Mouse (Mus musculus) heart, embryonic 14.5 days (tissue): ENCODE data around the gene Commd7. TPM values are rescaled to one million over a fixed set of nuclear protein-coding genes. Genes with fewer than 3 reads are reported as not detected.
"Not testable (repeated sequence)": the region's sequence is repeated elsewhere in the genome, so short reads cannot be mapped to it uniquely, and the experiment has no call there.

Experiments used
- ATAC-seq: fragments of 200-750 bp; cut with Nextera tagmentation; 2 replicates; pipeline ENCODE4 v1.8.0; 2017; ENCODE audit warnings: low read depth, moderate TSS enrichment; ENCODE audit not compliant: insufficient number of reproducible peaks, insufficient read depth, low FRiP score
- H3K27ac ChIP-seq, 2 experiments: fragments of 200-500 bp in 1 of 2; fragments of 300-500 bp in 1 of 2; sonication (generic) in 1 of 2; replicated peaks in 1 of 2; 2 replicates each; pipeline ENCODE4 v1.5.1; 2012 to 2014; ENCODE audit warnings: low read depth in 2 of 2, low read length in 2 of 2, control low read depth in 1 of 2, mild to moderate bottlenecking in 1 of 2, mixed read lengths in 1 of 2; ENCODE audit not compliant: control insufficient read depth in 1 of 2, insufficient read depth in 1 of 2
- H3K27me3 ChIP-seq: fragments of 300-500 bp; sonication (generic); 2 replicates; pipeline ENCODE4 v1.6.1; 2014; ENCODE audit warnings: mild to moderate bottlenecking, low read length, control low read depth; ENCODE audit not compliant: control insufficient read depth, insufficient read depth
- H3K36me3 ChIP-seq: fragments of 300-500 bp; sonication (generic); 2 replicates; pipeline ENCODE4 v1.6.1; 2014; ENCODE audit warnings: mild to moderate bottlenecking, control low read depth, low read length, mixed read lengths; ENCODE audit not compliant: control insufficient read depth, insufficient read depth
- H3K4me1 ChIP-seq, 2 experiments: fragments of 200-500 bp in 1 of 2; fragments of 300-500 bp in 1 of 2; sonication (generic) in 1 of 2; 2 replicates each; pipeline ENCODE4 v1.6.1; 2012 to 2014; ENCODE audit warnings: low read length in 2 of 2, control low read depth in 1 of 2, mixed read lengths in 1 of 2; ENCODE audit not compliant: control insufficient read depth in 2 of 2, insufficient read depth in 2 of 2
- H3K4me2 ChIP-seq: fragments of 300-500 bp; sonication (generic); 2 replicates; pipeline ENCODE4 v1.6.1; 2014; ENCODE audit warnings: mild to moderate bottlenecking, low read length
- H3K4me3 ChIP-seq, 2 experiments: fragments of 200-500 bp in 1 of 2; fragments of 300-500 bp in 1 of 2; sonication (generic) in 1 of 2; 2 replicates each; pipeline ENCODE4 v1.5.1; 2012 to 2014; ENCODE audit warnings: low read length in 2 of 2, mild to moderate bottlenecking in 2 of 2, control low read depth in 1 of 2, low read depth in 1 of 2, moderate library complexity in 1 of 2; ENCODE audit not compliant: control insufficient read depth in 1 of 2, insufficient read depth in 1 of 2
- H3K9ac ChIP-seq: fragments of 300-500 bp; sonication (generic); 2 replicates; pipeline ENCODE4 v1.6.1; 2014; ENCODE audit warnings: mild to moderate bottlenecking, low read length
- H3K9me3 ChIP-seq: fragments of 300-500 bp; sonication (generic); 2 replicates; pipeline ENCODE4 v1.6.1; 2016; ENCODE audit warnings: low read length, control low read depth; ENCODE audit not compliant: control insufficient read depth
- WGBS: fragments of 180-500 bp; shearing (Covaris S2); extraction: QIAGEN DNeasy Blood & Tissue Kit; methylation state at CpG from one replicate; pipeline ENCODE4 v1.1.7; 2014; 5-methylcytosine and 5-hydroxymethylcytosine counted together
- polyA plus RNA-seq: library from polyadenylated mRNA; unstranded; fragments of >200 nt; fragmentation: Nextera tagmentation; extraction: Ambion mirVana; gene quantifications from 2 replicates; pipeline ENCODE4 v1.2.1, GENCODE M21; 2014

The Commd7 gene
- polyA plus RNA-seq = 46.9 and 54.2 TPM in 2 replicates

GRCm38 (mm10) chr2:153631976-153632870 lies at the start of gene Commd7:
Gene Commd7, minus strand, starts transcription at chr2:153632781.
- peak; percentile 82 for ATAC-seq
- Histone ChIP-seq H3K9me3 (no peaks in the 10 kb centered on the region), H3K27me3 (no peaks in the 10 kb centered on the region), H3K36me3 (peaks cover 22% of the 10 kb centered on the region), H3K4me1 (peaks cover 8 to 14% of the 10 kb centered on the region in 2 experiments), H3K27ac (peak within 1 kb of the TSS; percentile 73 to 92), H3K4me3 (peak within 1 kb of the TSS; percentile 76 to 78), H3K4me2 (peak within 1 kb of the TSS; percentile 71), H3K9ac (peak within 1 kb of the TSS; percentile 94)
- whole genome bisulfite sequencing = 4% methylated on average over 53 of the region's 53 CpGs

GRCm38 (mm10) chr2:153679959-153680358 lies 47.4 kb upstream of the Commd7 start:
- no peaks in the 10 kb centered on the region for H3K4me1 ChIP-seq
- H3K9me3 ChIP-seq = no peaks in the 10 kb centered on the region
- no peak for ATAC-seq
- no peak overlapping the region for H3K4me2 ChIP-seq
- H3K27me3 ChIP-seq = no peaks in the 10 kb centered on the region
- H3K4me3 ChIP-seq = no peak overlapping the region
- H3K27ac ChIP-seq = no peak overlapping the region
- H3K36me3 ChIP-seq = peaks cover 11% of the 10 kb centered on the region
- no peak overlapping the region for H3K9ac ChIP-seq
- WGBS = 92% methylated on average over 1 of the region's 1 CpGs

GRCm38 (mm10) chr2:153677550-153677949 lies 45.0 kb upstream of the Commd7 start:
- H3K4me2 ChIP-seq = no peak overlapping the region
- no peak overlapping the region for H3K4me3 ChIP-seq
- no peaks in the 10 kb centered on the region for H3K27me3 ChIP-seq
- no peak overlapping the region for H3K27ac ChIP-seq
- H3K4me1 ChIP-seq = no peaks in the 10 kb centered on the region
- no peak for ATAC-seq
- no peak overlapping the region for H3K9ac ChIP-seq
- H3K36me3 ChIP-seq = peaks cover 14% of the 10 kb centered on the region
- 76% methylated on average over 7 of the region's 7 CpGs for WGBS
- H3K9me3 ChIP-seq = no peaks in the 10 kb centered on the region

- Histone ChIP-seq H3K27ac (no peak overlapping the region), H3K9me3 (no peaks in the 10 kb centered on the region), H3K9ac (no peak overlapping the region), H3K36me3 (peaks cover 14% of the 10 kb centered on the region), H3K4me1 (no peaks in the 10 kb centered on the region), H3K27me3 (no peaks in the 10 kb centered on the region), H3K4me2 (no peak overlapping the region), H3K4me3 (no peak overlapping the region)
- 92% methylated on average over 6 of the region's 6 CpGs for WGBS
- ATAC-seq = no peak
Measured at GRCm38 (mm10) chr2:153676944-153677343, 44.4 kb upstream of the Commd7 start.

GRCm38 (mm10) chr2:153675364-153675763 lies 42.8 kb upstream of the Commd7 start:
- not testable (repeated sequence) for H3K9ac ChIP-seq, ATAC-seq, H3K27ac ChIP-seq, H3K4me3 ChIP-seq, H3K4me2 ChIP-seq, H3K9me3 ChIP-seq, H3K4me1 ChIP-seq, H3K27me3 ChIP-seq
- H3K36me3 ChIP-seq = peaks cover 11% of the 10 kb centered on the region
- WGBS = 42% methylated on average over 1 of the region's 1 CpGs

- no peak overlapping the region for H3K4me2 ChIP-seq
- H3K27me3 ChIP-seq = no peaks in the 10 kb centered on the region
- H3K36me3 ChIP-seq = peaks cover 11% of the 10 kb centered on the region
- H3K27ac ChIP-seq = no peak overlapping the region
- 0 out of 4 replicates have a peak, but pooled peaks cover 0 to 5% of the 10 kb centered on the region in 2 experiments for H3K4me1 ChIP-seq
- H3K4me3 ChIP-seq = no peak overlapping the region
- no peaks in the 10 kb centered on the region for H3K9me3 ChIP-seq
- H3K9ac ChIP-seq = no peak overlapping the region
- ATAC-seq = no peak
- WGBS = 87% methylated on average over 2 of the region's 2 CpGs
Measured at GRCm38 (mm10) chr2:153672619-153673018, 40.0 kb upstream of the Commd7 start.

- no peak overlapping the region for H3K4me2 ChIP-seq
- WGBS = 41% methylated on average over 5 of the region's 5 CpGs
- H3K9me3 ChIP-seq = no peaks in the 10 kb centered on the region
- H3K27me3 ChIP-seq = no peaks in the 10 kb centered on the region
- H3K4me1 ChIP-seq = 0 out of 4 replicates have a peak, but pooled peaks cover 0 to 5% of the 10 kb centered on the region in 2 experiments
- H3K9ac ChIP-seq = no peak overlapping the region
- no peak overlapping the region for H3K27ac ChIP-seq
- H3K4me3 ChIP-seq = no peak overlapping the region
- ATAC-seq = no peak
- H3K36me3 ChIP-seq = peaks cover 15% of the 10 kb centered on the region
Measured at GRCm38 (mm10) chr2:153670111-153670510, 37.5 kb upstream of the Commd7 start.
